Mouse (Mus musculus): ENCODE data around the gene Ssu2. TPM values are rescaled to one million over a fixed set of nuclear protein-coding genes. Genes with fewer than 3 reads are reported as not detected.

The Ssu2 gene
- total and polyA plus RNA-seq, 3 experiments = not detected

DNA sequence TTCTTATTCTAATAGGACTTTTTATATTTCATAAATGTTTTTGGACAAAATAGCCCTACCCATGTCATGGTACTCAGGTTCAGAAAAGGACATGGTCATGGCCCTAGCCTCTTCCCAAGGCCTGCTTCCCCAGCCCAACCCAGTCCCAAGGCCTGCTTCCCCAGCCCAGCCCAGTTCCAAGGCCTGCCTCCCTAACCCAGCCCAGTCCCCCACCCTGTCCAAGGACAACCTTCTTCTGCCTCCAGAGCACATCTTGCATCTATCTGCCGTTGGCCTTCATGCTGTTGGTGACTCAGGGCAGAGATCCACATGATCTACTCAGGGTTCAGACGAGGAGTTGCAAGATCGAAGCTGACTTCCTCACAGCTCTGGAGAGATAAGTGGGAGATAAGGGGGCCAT is 9.5 kb upstream of the Ssu2 start:
- Histone ChIP-seq H3K27ac (ENCODE audit: insufficient read depth, low read depth) (no peak overlapping the region), H3K36me3 (replicated peaks in 1 of 2; ENCODE audit: control insufficient read depth in 1 of 2, insufficient read depth in 1 of 2, low read length in 1 of 2) (no peaks in the 10 kb centered on the region), H3K27me3 (replicated peaks) (peaks cover 84% of the 10 kb centered on the region), H3K4me3 (replicated peaks in 1 of 3; ENCODE audit: low read depth in 2 of 3, low read length in 2 of 3, poor library complexity in 1 of 3) (no peak overlapping the region), H3K79me2 (replicated peaks; ENCODE audit: control insufficient read depth, extremely low read depth, insufficient read depth, poor library complexity, severe bottlenecking) (no peaks in the 10 kb centered on the region), H3K4me1 (ENCODE audit: control insufficient read depth in 1 of 2, insufficient read depth in 2 of 2) (no peaks in the 10 kb centered on the region), H3K4me2 (ENCODE audit: insufficient read depth, low read depth, poor library complexity, severe bottlenecking) (no peak overlapping the region), H3K9ac (ENCODE audit: insufficient read depth, low read depth) (no peak overlapping the region), H3K9me3 (replicated peaks; ENCODE audit: low read length) (no peaks in the 10 kb centered on the region)
- dilution Hi-C loops (cut with MboI; ENCODE audit: extremely low pct_ligation_motif_present, extremely low pct_unique_long_range_greater_than_20kb, low sequenced_read_pairs) (no loop called here), in situ Hi-C loops (cut with MboI; ENCODE audit: low pct_ligation_motif_present, low pct_unique_long_range_greater_than_20kb, low sequenced_read_pairs) (no loop called here)
- TF ChIP-seq ELF1 (IDR thresholded peaks at IDR 0.05; ENCODE audit: low read depth, low read length) = no peak
- no peak for TF ChIP-seq POLR2A (IDR thresholded peaks at IDR 0.05; ENCODE audit: low read depth, low read length)
- TF ChIP-seq ZKSCAN1 (IDR thresholded peaks at IDR 0.05; ENCODE audit: borderline replicate concordance, low read depth, low read length) = no peak
- TF ChIP-seq MAFK (IDR thresholded peaks at IDR 0.05; ENCODE audit: insufficient replicate concordance, low read length) = no peak
- TF ChIP-seq CHD1 (IDR thresholded peaks at IDR 0.05; ENCODE audit: low read depth, low read length) = no peak
- no peak for TF ChIP-seq KAT2A (IDR thresholded peaks at IDR 0.05; ENCODE audit: insufficient replicate concordance, low read length)
- no peak for TF ChIP-seq ETS1 (conservative IDR thresholded peaks at IDR 0.05; ENCODE audit: low read depth, low read length)
- TF ChIP-seq UBTF (IDR thresholded peaks at IDR 0.05; ENCODE audit: low read depth, low read length) = no peak
- TF ChIP-seq JUND (conservative IDR thresholded peaks at IDR 0.05; ENCODE audit: low read depth, low read length) = no peak
- no peak for TF ChIP-seq CHD2 (IDR thresholded peaks at IDR 0.05; ENCODE audit: low read length)
- no peak for TF ChIP-seq PAX5 (IDR thresholded peaks at IDR 0.05; ENCODE audit: low read length)
- TF ChIP-seq SIN3A (IDR thresholded peaks at IDR 0.05; ENCODE audit: low read length) = no peak
- no peak for TF ChIP-seq JUN (IDR thresholded peaks at IDR 0.05; ENCODE audit: insufficient read depth, low read depth, low read length)
- TF ChIP-seq IRF4 (IDR thresholded peaks at IDR 0.05; ENCODE audit: low read depth, low read length) = no peak
- TF ChIP-seq GABPA (IDR thresholded peaks at IDR 0.05; ENCODE audit: insufficient replicate concordance, low read depth, low read length) = no peak
- DNase-seq (ENCODE audit: extremely low read depth) = no peak

DNA sequence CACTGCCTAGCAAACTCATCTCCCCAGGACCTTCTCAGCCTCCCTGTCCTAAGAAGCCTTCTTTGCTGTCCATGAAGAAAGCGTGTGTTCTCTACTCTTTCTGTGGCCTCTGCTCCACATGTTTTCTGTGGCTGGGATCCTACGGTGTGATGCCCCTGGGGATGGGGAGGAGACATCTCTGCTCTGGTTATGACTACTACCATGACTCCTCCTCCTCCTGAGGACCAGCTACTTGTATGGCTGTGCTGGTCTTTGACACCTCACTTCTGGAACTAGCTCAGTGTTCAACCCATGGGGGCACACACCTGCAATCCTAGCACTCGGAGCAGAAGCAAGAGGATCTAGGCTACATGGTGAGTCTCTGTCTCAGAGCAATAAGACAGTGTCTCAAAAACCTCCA is 8.5 kb upstream of the Ssu2 start:
- dilution Hi-C loops (cut with MboI; ENCODE audit: extremely low pct_ligation_motif_present, extremely low pct_unique_long_range_greater_than_20kb, low sequenced_read_pairs) = no loop called here
- TF ChIP-seq ZNF384 (IDR thresholded peaks at IDR 0.05; ENCODE audit: low read depth, low read length) (no peak), MAX (IDR thresholded peaks at IDR 0.05; ENCODE audit: low read length) (no peak), EP300 (IDR thresholded peaks at IDR 0.05; ENCODE audit: low read length) (no peak), MXI1 (IDR thresholded peaks at IDR 0.05; ENCODE audit: low read depth, low read length) (no peak), USF2 (conservative IDR thresholded peaks at IDR 0.05; ENCODE audit: low read depth, low read length) (no peak), JUN (IDR thresholded peaks at IDR 0.05; ENCODE audit: insufficient read depth, low read depth, low read length) (no peak), CHD2 (IDR thresholded peaks at IDR 0.05; ENCODE audit: low read length) (no peak), UBTF (IDR thresholded peaks at IDR 0.05; ENCODE audit: low read depth, low read length) (no peak), CTCF (conservative IDR thresholded peaks at IDR 0.05 in 1 of 2, IDR thresholded peaks at IDR 0.05 in 1 of 2; ENCODE audit: low read depth in 2 of 2, low read length in 2 of 2) (no peak), RCOR1 (conservative IDR thresholded peaks at IDR 0.05; ENCODE audit: low read depth, low read length) (no peak), RAD21 (IDR thresholded peaks at IDR 0.05; ENCODE audit: low read depth, low read length) (no peak), POLR2AphosphoS2 (IDR thresholded peaks at IDR 0.05; ENCODE audit: low read depth, low read length) (no peak), GABPA (IDR thresholded peaks at IDR 0.05; ENCODE audit: insufficient replicate concordance, low read depth, low read length) (no peak), E2F4 (IDR thresholded peaks at IDR 0.05; ENCODE audit: insufficient replicate concordance, low read depth, low read length) (no peak), SIN3A (IDR thresholded peaks at IDR 0.05; ENCODE audit: low read length) (no peak)
- no peaks in the 10 kb centered on the region for H3K79me2 ChIP-seq (replicated peaks; ENCODE audit: control insufficient read depth, extremely low read depth, insufficient read depth, poor library complexity, severe bottlenecking)
- H3K4me1 ChIP-seq (ENCODE audit: control insufficient read depth in 1 of 2, insufficient read depth in 2 of 2) = no peaks in the 10 kb centered on the region
- H3K27ac ChIP-seq (ENCODE audit: insufficient read depth, low read depth) = no peak overlapping the region
- H3K36me3 ChIP-seq (replicated peaks in 1 of 2; ENCODE audit: control insufficient read depth in 1 of 2, insufficient read depth in 1 of 2, low read length in 1 of 2) = no peaks in the 10 kb centered on the region
- H3K27me3 ChIP-seq (replicated peaks) = peaks cover 83% of the 10 kb centered on the region
- no peak overlapping the region for H3K9ac ChIP-seq (ENCODE audit: insufficient read depth, low read depth)
- DNase-seq (ENCODE audit: extremely low read depth) = no peak
- in situ Hi-C loops (cut with MboI; ENCODE audit: low pct_ligation_motif_present, low pct_unique_long_range_greater_than_20kb, low sequenced_read_pairs) = no loop called here
- H3K9me3 ChIP-seq (replicated peaks; ENCODE audit: low read length) = no peaks in the 10 kb centered on the region
- H3K4me3 ChIP-seq (replicated peaks in 1 of 3; ENCODE audit: low read depth in 2 of 3, low read length in 2 of 3, poor library complexity in 1 of 3) = no peak overlapping the region
- H3K4me2 ChIP-seq (ENCODE audit: insufficient read depth, low read depth, poor library complexity, severe bottlenecking) = no peak overlapping the region
